Mouse (Mus musculus): Measurements from ENCODE around the gene Sf3a1.
A peak's percentile ranks its signal among the peaks of the same experiment; 100 is the strongest.

The Sf3a1 gene

DNA sequence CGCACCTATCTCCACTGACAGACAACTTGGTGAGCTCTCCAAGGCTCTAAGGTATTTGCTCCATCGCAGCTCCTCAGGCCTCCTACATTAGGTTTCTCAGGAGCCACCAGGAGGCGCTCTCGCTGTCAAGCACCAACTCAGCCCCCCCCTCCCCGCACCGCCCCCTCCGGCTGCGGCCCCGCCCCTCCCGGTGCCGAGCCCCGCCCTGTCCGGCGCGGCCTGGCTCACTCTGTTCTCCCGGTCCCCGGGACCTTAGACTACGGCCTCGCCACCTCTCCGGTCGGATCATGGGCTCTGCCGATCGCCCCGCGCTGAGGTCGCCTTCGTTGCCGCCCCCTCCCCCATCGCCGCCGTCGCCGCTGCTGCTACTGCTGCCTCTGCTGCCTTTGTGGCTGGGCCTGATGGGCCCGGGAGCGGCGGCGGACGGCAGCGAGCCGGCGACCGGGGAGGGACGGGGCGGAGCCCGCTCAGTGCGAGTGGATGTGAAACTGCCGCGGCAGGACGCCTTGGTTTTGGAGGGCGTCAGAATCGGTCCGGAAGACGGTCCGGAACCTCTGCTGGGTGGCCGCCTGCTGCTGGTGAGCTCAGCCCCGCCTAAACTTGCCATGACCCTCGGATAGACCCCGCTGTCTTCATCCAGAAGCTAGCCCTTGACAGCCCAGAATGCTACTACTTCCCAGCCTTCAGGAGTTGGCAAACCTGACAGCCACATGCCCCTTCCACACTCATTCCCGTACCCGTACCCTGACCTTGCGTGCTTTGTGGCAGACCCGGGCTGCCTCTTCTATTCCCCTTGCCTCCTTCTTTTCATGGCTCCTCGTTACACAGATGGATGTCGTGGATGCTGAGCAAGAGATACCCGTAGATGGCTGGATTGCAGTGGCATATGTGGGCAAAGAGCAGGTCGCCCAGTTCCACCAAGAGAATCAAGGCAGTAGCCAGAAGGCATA is 24.9 kb upstream of the Sf3a1 start, which contains the start of gene Rnf215:
Gene Rnf215 (plus strand): TSS at position 217 of the 950 bp plus-strand sequence.
- DNase-seq (ENCODE audit: low spot score) = peak; percentile 82

DNA sequence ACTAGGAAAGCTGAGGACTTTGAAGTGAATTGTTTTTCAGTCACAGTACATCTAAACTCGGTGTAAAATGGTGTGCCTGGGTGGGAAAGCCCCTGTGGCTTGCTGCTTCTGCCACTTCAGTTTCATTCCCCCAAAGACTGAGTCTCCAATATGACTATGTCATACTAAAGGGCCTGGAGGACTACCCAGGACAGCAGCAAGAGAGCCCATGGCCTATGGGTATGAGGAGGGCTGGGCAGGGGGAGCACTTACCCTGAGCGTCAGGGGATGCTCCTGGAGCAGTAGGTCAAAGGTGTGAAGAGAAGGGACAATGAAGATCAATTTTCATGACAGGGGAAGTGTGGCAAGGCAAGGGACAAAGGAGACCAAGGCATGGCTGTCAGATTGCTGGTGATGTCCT is 21.2 kb upstream of the Sf3a1 start:
- DNase-seq (ENCODE audit: low spot score) = no peak

DNA sequence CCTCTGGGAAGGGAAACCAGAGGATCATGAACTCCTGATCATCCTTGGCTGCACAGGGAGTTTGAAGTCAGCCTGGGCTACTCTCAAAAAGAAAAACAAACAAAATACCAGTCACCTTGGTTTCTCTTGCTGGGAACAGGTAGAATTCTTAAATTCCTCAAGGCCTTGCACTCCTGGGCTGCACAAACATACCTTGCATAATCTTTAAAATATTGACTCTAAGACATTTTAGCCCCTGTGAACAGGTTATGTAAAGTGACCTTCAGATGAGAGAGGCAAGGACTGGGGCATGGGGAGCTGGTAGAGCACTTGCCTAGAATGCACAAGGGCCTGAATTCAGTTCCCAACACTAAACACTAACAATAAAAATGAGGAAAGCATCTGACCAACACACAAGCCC is 18.6 kb upstream of the Sf3a1 start:
- DNase-seq (ENCODE audit: low spot score) = no peak

DNA sequence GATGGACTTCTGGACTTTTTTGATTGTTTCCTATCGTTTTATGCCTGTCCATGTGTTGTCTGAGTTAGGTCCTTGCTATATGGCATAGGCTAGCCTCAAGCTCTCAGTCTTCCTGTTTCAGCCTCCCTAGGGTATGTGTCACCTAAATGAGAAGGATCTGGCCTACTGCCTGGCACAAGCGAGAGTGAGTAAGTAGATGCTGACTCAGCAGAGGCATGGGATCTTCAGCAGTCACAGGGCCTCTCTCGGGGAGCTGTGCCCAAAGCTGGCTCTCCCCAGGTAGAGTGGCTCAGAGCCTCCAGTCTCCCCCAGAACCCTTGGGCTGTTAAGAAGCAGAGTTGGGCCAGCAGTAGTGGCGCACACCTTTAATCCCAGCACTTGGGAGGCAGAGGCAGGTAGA is 17.8 kb upstream of the Sf3a1 start:
- DNase-seq (ENCODE audit: low spot score) = no peak

DNA sequence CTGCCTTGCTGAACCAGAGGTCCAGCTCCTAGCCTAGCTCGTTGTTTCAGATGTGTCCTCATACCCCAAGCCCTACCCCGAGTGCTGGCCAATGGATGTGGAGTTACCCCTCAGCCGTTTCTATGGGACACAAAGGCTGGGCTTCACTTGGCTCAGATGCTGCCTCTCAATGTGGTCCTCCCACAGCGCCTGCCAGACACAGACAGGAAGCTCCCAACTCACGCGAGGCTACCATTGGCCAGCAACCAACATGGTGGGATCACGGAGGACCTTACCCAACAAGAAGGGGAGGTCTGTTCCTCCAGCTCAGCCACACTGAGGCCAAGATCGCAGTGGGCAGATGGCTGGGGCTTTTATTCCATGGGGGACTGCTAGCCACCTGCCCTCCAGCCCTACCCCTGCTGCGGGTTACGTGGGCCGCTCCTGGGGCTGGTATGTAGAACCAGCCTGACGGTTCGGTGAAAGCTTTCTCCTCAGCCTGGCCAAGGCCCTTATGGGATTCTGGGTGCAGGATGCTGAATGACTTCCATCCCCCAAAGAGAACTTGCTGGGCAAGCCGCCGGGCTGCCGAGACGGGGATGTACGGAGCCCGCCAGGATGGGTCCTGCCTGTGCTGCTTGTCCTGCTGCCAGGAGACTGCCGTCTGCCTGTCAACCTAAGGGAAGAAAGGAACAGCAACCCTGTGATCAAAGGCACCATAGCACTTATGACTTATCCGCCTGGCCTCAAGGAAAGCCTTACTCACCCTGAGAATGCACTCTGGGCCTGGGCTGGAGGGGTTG is 16.7 kb upstream of the Sf3a1 start:
- DNase-seq (ENCODE audit: low spot score) = no peak

DNA sequence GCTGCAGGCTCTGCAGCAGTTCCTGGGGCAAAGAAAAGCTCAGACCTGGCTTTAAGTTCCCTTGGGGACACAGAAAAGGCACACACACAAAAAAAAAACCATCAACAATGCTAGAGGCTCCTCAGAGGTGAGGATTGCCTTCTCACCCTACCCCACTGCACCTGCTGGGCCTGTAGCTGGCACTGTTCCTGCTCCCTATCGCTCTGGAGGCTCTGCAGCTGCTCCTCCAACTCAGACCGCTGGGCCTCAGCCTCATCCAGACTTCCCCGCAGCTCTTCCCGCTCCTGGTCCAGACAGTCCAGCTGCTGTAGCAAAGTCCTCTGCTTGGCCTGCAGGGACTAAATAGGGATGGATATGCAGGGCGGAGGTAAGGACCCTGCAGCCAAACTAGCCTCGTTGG is 13.8 kb upstream of the Sf3a1 start:
- no peak for DNase-seq (ENCODE audit: low spot score)

DNA sequence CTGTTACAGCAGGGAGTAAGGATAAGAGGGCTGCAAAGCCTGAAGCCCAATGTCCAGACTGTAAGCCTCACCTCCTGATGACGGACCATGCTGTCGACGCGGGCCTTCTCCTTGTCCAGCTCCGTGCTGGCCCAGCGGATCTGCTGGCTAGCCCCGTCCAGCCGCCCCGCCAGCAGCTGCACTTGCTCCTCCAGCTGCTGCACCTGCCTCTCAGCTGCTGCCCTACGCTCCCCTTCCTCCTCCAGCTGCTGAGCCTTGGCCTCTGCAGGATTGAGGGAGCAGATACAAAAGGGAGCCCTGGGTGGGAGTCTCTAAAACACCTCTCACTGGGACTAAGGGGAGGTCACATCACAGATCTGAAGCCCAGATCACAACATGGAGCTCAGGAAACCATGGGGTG is 13.1 kb upstream of the Sf3a1 start:
- no peak for DNase-seq (ENCODE audit: low spot score)

DNA sequence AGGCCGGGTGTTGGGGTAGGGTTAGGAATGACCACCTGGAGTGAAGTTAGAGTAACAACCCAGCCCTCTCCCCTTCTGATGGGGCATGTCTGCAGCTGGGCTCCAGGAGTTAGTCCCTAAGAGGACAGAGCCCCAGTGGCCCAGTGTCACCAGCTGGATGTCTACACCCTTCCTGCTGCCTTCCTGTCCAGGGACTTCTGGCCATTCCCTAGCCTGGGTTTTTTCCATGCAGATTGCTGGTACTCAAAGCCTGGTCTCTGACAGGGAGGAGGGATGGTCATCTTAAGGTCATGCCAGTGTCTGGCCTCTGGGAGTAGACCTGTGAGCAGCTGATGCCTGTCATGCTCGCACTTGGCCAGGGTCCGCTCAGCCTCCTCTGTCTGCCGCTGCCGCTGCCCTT is 12.0 kb upstream of the Sf3a1 start:
- no peak for DNase-seq (ENCODE audit: low spot score)

DNA sequence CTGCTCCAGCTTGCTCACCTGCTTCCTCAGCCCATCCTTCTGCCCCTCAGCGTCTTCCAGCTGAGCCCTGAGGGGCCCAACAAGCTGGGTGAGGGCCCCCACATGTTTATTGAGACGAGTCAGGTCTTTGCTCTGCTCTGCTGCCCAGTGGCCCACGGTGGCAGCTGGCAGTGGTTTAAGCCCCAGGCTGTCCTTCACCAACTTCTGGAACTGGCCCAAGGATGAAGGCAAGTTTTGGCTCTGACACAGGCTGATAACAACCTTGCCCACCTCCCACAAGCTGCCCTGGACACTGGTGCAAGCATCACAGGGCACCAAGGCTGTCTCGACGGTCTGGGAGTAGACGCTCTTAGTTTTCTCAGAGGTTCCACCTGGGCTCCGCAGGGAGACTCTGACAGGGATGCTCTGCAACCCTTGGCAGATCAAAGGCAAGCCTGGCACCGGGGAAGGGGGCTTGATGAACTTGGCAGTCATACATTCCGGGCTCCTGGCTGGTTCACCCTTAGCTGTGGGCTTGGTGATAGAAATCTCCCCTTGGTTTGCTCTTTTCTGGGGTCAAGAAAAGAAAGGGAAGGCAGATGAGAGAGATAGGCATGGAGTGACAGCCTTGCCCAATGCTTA is 11.5 kb upstream of the Sf3a1 start:
- DNase-seq (ENCODE audit: low spot score) = no peak

DNA sequence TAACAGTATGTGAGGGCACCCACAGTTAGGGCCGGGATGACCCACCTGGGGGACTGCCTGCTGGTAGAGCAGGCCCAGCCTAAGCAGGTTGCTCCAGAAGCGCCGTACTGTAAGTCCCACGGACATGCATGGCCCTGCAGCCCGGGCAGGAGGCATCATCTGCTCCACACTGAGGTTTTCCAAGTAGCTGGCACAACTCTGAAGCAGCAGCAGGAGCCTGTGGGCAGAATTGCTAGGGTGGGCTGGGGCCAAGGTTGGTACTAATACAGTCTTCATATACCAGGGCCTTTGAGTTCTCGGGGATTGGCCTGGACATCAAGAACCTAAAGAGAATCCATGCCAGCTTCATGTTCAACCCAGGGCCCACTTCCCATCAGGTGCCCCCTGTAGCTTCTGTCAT is 10.3 kb upstream of the Sf3a1 start:
- DNase-seq (ENCODE audit: low spot score) = no peak

DNA sequence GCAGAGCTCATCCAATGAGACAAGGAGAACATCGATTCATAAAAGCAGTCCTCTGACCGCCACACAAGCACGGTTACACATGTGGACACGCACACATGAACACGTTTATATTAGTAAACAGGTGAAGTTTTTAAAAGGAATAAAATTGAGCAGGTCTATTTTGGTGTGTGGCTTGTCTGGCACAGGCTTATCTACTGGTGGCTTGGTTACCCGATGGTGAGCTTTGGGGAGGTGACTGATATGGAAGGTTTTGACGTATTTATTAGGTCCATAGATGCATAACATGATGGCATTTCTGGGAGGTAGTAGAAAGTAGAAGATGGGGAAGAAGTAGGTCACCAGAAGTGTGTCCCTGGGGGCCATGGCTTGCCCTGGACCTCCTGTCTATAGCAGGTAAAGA is 6.5 kb upstream of the Sf3a1 start:
- DNase-seq (ENCODE audit: low spot score) = no peak

DNA sequence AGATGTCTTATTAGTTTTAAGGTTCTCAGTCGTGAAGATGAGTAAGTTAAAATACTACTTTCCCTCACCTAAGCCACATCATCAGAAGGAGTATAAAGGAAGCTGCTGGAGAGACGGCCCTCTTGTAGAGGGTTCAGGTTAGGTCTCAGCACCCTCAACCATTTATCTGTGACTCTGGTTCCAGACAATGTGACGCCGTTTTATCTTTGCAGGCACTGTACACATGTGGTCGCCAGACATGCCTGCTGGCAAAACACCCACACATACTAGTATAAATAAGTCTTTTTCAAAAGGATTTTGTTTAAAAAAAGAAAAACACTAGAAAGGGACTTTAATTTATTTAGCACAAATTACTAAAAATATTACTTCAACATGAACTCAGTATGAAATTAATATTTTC is 4.5 kb upstream of the Sf3a1 start:
- no peak for DNase-seq (ENCODE audit: low spot score)

DNA sequence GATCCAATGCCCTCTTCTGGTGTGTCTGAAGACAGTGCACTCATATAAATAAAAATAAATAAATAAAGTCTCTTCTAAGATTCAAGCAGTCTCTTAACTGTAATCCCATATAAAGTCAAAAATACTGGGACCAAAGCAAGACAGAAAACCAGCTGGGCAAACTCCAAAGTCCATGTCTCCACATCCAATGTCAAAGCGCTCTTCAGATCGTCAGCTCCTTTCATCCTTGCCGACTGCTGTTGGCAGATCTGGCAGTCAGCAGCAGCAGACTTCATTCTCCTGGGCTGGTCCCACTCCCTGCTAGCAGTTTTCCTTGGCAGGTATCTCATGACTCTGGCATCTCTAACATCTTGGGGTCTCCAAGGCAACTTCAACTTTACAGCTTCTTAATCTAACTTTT is 1.5 kb upstream of the Sf3a1 start:
- no peak for DNase-seq (ENCODE audit: low spot score)

DNA sequence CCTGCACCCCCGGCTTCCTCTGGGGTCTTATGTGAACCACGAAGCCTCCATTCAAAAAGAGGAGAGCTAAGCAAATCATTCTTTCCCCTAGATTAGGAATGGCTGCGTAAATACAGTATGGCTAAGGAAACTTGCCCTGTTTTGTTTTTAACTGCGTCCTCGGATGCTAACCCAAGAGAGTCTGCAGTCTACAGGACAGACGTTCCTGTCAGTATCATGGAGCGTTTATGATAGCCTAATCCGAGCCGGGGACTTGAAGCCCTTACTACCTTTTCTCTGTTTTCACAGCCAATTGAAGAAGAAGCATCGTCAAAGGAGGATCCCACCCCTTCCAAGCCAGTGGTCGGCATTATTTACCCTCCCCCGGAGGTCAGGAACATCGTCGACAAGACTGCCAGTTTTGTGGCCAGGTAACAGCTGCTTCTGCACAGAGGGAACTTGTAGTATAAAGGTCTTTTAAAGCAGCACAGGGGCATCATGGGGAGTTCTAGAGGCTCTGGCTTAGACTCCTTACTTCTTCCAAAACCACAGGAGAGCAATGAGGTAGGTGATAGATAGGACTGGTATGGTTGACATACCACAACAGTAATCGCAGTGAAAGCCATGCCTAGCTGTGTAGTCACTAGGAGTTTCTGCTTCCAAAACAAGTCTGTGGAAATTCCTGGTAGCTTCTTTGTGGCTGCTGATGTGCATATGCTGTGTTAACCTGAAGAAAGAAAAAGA is 769 bp downstream of the Sf3a1 start:
- DNase-seq (ENCODE audit: low spot score) = no peak

DNA sequence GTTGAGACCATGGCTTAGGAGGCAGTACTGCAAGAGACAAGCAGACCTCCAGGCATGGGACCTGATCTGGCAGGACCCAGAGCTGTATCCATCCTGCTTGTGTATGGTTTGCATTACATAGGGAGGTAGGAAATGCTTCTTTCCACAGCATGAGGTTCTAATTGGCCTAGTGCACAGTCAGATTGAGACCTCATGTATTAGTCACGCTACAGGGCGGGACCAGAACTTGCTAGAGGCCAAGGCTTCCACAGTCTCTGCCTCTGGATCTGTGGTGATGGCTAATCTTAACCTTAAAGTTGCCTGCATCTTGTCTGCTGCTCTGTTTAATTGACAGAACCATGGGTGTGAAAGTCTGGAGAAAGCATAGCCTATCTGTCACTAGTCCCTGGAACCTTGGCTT is 4.6 kb downstream of the Sf3a1 start:
- no peak for DNase-seq (ENCODE audit: low spot score)

DNA sequence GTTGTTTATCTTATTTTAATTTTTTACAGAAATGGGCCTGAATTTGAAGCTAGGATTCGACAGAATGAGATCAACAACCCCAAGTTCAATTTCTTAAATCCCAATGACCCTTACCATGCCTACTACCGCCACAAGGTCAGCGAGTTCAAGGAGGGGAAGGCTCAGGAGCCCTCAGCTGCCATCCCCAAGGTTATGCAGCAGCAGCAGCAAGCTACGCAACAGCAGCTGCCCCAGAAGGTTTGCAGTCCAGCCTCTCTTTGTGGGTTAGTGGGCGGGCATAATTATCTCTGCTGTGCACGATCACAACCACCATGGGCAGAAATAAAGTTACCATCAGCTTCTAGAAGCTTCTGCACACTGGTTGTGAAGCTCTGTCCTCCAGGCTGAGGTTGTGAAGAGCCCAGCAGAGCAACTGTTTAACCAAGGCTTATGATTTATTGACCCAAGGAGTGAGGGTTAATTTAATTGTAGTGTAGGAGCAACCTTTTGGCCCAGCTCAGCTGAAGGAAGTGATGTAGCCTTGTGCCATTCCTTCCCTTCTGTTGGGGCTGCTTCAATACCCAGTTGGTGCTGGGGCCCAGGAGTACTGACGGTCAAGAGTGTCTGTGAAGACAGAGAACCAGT is 6.4 kb downstream of the Sf3a1 start:
- DNase-seq (ENCODE audit: low spot score) = no peak

DNA sequence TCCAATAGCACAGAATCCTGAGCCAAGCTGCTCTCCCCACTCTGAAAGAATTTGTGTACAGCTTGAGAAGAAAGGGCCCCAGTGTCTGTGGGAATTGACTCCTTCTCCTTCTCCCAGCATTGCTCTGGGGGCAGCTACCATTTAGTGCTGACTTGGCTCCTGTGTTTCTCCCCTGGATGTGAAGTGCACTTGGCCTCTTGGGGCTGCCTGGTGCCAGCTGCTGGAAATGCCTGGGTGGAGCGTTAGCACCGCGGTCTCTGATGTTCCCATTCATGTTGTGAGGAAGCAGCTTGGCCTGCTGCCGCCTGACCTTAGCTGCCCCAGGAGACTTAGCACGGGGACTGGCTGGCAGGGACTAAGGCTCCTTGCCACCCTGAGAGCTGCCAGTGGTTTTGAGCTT is 14.4 kb downstream of the Sf3a1 start:
- no peak for DNase-seq (ENCODE audit: low spot score)

DNA sequence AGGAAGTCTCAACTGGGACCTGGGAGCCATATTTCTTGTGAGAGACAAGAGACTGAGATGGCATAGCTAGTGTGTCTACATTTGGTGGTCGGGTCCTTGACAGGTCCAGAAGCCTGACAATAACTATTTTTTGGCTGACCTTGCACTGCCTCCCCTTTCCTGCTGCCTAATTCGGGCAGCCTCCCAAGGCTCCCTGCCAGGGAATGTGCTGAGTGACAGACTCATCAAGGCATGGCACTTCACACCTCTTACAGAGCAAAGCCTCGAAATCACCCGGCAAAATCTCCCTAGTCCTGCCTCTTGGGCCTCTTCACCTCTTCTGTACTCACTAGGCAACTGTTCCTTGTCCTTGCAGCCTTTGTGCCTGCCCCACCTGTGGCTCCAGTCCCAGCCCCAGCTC is 17.6 kb downstream of the Sf3a1 start:
- no peak for DNase-seq (ENCODE audit: low spot score)

DNA sequence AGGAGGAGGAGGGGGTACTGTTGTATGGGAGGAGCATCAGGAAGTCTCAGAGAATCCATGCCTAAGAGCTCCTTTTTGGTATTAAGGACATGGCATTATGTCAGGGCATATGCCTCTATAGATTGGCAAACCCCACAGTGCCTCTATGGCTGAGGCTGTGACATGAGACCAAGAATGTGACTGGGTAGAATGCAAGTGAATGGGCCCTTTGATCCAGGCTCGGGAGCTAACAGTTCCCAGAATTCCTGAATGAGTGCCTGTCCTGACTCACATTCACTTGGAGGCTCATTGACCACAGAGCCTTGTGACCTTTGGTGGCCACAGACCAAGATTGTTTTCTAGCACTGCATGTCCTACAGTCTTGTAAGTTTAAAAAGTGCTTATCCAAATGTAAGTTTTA is 21.9 kb downstream of the Sf3a1 start:
- DNase-seq (ENCODE audit: low spot score) = no peak

DNA sequence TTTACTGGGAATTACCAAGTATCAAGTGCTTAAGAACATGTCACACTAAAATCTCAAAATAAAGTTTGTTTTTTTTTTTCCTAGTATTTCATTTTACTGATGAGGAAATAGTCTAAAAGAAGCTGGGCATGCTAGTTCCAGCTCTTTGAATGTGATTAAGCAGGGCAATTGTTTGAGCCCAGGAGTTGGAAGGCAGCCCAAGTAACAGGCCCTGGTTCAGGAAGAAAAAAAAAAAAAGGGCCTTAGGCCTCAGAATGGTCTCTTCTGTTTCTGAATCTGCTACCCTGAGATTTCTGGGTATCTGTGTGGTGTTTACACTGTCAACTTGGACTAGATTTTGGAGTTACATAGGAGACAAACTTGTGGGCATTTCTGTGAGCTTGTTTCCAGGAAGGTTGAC is 23.4 kb downstream of the Sf3a1 start:
- no peak for DNase-seq (ENCODE audit: low spot score)

DNA sequence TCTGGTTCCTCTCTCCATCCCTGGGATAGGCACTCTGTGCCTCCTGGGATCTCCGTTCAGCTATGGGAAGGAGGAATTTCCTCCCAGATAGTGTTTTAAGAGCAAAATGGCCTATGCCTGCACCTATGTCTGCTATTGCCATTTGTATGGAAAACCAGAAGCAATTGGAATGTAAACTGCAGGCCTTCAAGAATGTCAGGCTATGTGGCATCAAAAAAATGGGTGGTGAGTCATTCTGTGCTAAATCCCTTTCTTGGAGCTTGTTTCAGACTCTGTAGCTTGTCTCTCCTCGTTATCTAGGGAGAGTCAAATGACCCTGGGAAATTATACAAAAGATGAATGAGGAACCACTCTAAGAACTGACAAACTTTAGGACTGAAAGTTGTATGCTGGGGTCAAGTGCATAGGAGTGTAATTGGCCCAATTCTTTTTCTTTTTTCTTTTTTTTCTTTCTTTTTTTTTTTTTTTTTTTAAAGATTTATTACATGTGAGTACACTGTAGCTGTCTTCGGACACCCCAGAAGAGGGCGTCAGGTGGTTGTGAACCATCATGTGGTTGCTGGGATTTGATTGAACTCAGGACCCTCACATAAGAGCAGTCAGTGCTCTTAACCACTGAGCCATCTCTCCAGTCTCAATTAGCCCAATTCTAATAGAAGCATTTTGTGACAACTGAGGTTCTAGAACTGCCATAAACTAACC is 24.3 kb downstream of the Sf3a1 start:
- no peak for DNase-seq (ENCODE audit: low spot score)

Measured in ovary, postnatal 10 days (tissue).